Mouse (Mus musculus): ENCODE measurements around the gene Stpg4. TPM values are rescaled to one million over a fixed set of nuclear protein-coding genes. Genes with fewer than 3 reads are reported as not detected.

The Stpg4 gene
- total RNA-seq, 2 experiments from 2014 or later: not detected

DNA sequence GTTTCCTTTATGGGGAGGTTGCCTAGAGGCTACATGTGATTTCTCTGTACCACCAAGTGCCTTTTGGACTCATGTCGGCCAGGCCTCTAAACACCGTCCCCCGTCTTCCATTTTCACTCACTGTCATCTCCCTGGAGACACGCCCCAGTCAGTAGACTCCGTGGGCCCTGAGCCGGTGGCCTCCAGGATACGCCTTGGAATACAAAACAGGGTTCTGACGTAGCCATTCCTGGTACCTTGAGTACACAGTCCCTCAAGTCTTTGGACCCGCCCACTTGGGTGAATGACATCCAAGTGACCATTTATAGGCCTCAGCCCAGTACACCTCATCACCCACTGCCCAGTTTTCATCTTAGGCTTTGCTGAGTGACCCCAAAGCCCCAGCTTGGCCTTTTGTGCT lies 46.9 kb downstream of the Stpg4 start:
- no peak for ATAC-seq (replicated peaks; ENCODE audit: low FRiP score, poor library complexity, severe bottlenecking)

DNA sequence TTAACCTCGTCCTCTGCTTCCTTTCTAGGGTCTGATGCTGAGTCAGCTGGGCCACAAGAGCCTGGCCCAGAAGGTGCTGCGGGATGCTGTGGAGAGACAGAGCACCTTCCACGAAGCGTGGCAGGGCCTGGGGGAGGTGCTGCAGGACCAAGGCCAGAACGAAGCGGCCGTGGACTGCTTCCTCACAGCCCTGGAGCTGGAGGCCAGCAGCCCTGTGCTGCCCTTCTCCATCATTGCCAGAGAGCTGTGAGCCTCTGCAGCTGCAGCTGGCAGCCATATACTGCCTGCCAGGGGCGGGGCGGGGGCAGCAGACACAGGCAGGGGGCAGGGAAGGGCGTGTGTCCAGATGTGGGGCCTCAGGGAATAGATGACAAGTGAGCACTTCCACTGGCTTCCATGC lies 47.7 kb downstream of the Stpg4 start:
- no peak for ATAC-seq (replicated peaks; ENCODE audit: low FRiP score, poor library complexity, severe bottlenecking)

DNA sequence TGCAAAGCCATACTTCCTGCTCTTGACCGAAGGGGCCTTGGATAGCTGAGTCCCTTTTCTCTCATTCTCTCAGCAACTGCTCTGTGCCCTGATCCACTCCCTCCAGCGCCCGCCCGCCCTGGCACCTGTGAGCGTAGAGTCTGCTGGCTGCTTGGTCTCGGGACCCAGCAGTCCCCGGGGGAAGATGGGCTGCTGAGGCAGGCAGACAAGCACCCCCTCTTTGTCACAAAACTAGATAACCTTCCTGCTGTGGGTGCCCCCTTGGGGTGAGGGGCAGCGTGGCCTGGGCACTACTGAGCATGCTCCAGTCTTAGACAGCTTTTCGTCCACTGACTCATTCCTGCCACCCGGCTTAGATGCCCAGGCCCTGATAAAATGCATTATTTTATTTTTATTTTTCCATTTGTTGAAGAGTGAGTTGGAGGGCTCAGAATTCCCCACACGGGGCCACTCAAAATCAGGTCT lies 48.3 kb downstream of the Stpg4 start:
- ATAC-seq (replicated peaks; ENCODE audit: low FRiP score, poor library complexity, severe bottlenecking): no peak

- no peak for ATAC-seq (replicated peaks; ENCODE audit: low FRiP score, poor library complexity, severe bottlenecking)
These were observed 49.0 kb downstream of the Stpg4 start for GRCm38 (mm10) chr17:87378354-87379159.

- no peak for ATAC-seq (replicated peaks; ENCODE audit: low FRiP score, poor library complexity, severe bottlenecking)
These were observed 50.0 kb downstream of the Stpg4 start for GRCm38 (mm10) chr17:87377536-87377935.

DNA sequence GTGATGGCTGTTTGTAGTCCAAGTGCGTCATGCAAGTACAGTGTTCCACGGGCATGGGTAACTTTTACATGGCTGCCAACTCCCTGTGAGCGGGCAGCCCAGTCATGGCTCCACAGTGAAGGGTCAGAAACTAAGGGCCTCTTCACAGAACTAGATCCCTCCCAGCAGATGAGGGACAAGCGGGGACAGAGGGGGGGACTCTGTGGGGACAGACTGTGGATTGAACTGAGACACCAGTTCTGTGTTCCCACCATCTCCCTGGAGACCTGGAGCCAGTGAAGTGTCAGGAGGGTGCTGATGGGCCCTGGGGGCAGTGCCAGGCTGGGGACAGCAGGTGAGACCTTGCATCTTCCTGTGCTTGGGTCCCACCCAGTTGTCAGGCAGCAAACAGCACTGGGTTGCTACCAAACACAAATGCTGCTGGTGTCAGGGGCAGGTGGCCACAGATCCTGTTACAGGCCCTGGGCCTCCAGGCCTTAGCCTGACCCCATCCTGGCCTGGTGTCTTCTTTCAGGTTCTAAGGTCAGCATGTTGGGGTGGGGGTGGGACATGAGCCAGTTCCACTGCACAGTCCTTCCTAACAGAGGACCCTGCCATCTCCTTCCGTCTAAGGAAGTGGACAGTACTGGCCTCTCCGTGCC lies 50.6 kb downstream of the Stpg4 start:
- no peak for ATAC-seq (replicated peaks; ENCODE audit: low FRiP score, poor library complexity, severe bottlenecking)

- no peak for ATAC-seq (replicated peaks; ENCODE audit: low FRiP score, poor library complexity, severe bottlenecking)
These were observed 51.5 kb downstream of the Stpg4 start for GRCm38 (mm10) chr17:87375941-87376511.

GRCm38 (mm10) chr17:87373327-87373726 lies 54.2 kb downstream of the Stpg4 start:
- ATAC-seq (replicated peaks; ENCODE audit: low FRiP score, poor library complexity, severe bottlenecking): no peak

DNA sequence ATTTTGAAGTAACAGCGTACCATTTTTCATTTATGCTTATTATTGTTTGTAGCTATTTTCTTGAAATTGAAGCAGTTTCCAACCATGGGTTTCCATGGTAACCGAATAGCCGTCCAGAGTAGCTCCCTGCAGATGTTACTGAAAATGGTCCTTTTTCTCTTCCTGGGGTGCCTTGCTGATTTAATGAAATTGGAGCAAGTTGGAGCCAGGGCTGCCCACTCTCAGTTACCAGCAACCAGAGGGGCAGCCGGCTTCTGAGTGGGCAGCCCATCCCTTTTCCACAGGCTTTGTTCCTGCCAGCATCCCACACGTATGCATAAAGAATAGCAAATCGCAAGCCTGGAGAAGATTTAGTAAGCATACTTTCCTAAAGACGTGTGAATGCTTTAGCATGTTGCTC lies 55.4 kb downstream of the Stpg4 start:
- no peak for ATAC-seq (replicated peaks; ENCODE audit: low FRiP score, poor library complexity, severe bottlenecking)

GRCm38 (mm10) chr17:87369270-87369759 lies 58.2 kb downstream of the Stpg4 start:
- ATAC-seq (replicated peaks; ENCODE audit: low FRiP score, poor library complexity, severe bottlenecking): no peak

- ATAC-seq (replicated peaks; ENCODE audit: low FRiP score, poor library complexity, severe bottlenecking): no peak
These were observed 59.1 kb downstream of the Stpg4 start for GRCm38 (mm10) chr17:87368481-87368880.

DNA sequence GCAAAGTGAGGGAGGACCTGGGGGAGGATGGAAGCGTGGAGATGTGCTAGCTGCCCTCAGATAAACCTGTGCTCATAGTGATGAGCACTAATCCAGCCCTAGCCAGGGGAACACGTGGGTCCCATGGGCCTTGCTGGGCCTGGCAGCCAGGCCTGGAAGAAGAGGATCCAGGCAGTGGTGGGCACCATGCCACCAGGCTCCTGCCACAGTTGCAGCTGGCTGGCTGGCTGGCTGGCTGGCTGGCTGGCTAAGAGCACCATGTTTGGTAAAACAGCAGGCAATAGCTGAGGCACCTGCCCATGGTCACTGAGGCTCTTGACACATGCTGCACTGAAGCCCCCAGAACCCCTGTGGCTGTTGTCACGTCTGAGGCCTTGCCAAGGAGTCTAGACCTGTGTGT lies 59.9 kb downstream of the Stpg4 start:
- no peak for ATAC-seq (replicated peaks; ENCODE audit: low FRiP score, poor library complexity, severe bottlenecking)

DNA sequence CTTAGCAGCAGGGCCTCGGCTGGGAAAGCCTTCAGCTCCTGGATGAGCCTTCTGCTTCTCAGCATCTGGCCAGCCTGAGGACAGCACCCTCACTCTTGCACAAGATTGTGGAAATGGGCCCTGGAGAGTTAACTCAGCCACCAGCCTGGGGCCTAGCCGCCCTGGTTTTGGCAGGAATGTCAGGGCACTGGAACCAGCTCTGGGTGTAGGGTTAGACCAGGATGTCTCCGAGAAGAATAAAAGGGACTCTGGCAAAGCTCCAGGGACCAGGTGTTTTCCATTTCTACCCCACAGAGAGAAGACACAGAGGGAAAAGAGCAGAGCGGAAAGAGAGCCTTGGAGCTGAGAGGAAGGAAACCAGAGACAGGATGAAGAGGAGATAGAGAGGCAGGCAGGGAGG lies 60.3 kb downstream of the Stpg4 start:
- ATAC-seq (replicated peaks; ENCODE audit: low FRiP score, poor library complexity, severe bottlenecking): no peak

- no peak for ATAC-seq (replicated peaks; ENCODE audit: low FRiP score, poor library complexity, severe bottlenecking)
These were observed 61.0 kb downstream of the Stpg4 start for GRCm38 (mm10) chr17:87366520-87366919.

DNA sequence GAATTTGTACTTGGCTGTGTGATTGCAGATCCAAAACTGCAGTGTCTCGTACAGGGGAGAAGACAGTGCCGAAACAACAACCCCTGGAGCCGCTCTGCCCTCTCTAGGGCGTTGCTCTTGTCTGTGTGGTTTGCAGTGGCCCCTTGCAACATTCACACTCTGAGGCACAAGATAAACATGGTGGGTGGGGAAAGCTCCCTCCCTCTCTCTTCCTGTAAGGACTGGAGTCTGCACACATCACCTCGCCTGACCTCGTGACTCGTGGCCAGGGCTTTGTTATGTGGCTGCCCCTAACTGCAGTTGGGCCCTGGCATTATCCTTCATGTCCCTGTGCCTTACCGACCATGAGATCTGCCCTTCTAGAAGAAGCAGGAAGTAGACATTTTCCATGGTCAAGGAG lies 62.3 kb downstream of the Stpg4 start:
- ATAC-seq (replicated peaks; ENCODE audit: low FRiP score, poor library complexity, severe bottlenecking): no peak

DNA sequence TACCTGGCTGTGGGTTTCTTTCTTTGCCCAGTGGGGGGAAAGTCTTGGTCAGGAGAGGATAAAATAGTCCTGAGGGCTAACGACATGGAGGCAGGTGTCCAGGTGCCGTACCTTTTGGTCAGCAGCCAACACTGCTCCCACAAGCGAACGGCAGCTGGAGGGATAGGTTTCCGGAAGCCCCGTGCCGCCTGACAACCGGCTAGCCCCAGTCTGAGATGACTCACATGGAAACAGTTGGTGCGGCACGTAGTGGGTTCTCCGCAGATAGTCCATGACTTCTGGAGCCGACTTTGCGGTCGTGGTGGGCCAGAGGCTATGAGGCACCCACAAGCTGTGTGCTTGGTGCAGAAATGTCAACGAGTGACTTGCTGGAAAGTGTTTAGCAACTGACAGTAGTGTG lies 63.4 kb downstream of the Stpg4 start:
- ATAC-seq (replicated peaks; ENCODE audit: low FRiP score, poor library complexity, severe bottlenecking): no peak

- no peak for ATAC-seq (replicated peaks; ENCODE audit: low FRiP score, poor library complexity, severe bottlenecking)
These were observed 66.4 kb downstream of the Stpg4 start for GRCm38 (mm10) chr17:87361132-87361531.

- no peak for ATAC-seq (replicated peaks; ENCODE audit: low FRiP score, poor library complexity, severe bottlenecking)
These were observed 70.0 kb downstream of the Stpg4 start for GRCm38 (mm10) chr17:87357506-87357905.

GRCm38 (mm10) chr17:87356261-87356660 lies 71.3 kb downstream of the Stpg4 start:
- no peak for ATAC-seq (replicated peaks; ENCODE audit: low FRiP score, poor library complexity, severe bottlenecking)

- ATAC-seq (replicated peaks; ENCODE audit: low FRiP score, poor library complexity, severe bottlenecking): no peak
These were observed 72.1 kb downstream of the Stpg4 start for GRCm38 (mm10) chr17:87355456-87355855.

- ATAC-seq (replicated peaks; ENCODE audit: low FRiP score, poor library complexity, severe bottlenecking): no peak
These were observed 73.7 kb downstream of the Stpg4 start for GRCm38 (mm10) chr17:87353745-87354320.

Measured in erythroblast, adult 5-6 weeks (primary cell).